Comparison of ENCODE assay signal across 7 mouse cellular contexts in the genomic region with DNA sequence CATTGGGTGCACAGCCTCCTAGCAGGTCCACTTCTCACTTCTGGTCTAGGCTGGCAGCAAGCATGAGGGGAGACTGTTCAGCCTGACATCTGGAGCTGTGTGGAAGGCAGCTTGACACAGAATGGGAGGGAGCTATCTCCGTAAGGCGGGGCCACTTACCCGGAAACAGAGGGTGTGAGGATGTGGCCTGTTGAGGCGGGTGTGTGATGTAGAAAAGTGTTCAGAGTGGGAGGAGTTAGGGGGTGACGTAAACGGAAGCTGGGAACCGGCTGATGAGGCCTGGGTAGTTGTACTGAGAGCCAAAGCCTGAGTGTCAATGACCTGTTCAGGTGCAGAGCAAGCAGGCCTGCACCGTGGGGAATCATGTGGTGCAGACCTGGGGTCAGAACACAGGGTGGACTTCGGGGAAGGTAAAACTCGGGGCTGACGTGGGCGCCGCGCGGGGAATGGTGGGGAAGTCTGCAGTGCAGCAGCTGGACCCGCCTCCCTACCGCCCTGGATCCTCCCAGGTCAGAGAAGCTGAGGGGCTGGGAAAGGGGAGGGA. TPM values are rescaled to one million over a fixed set of nuclear protein-coding genes. Genes with fewer than 3 reads are reported as not detected.
DNase-seq lines count a peak whose midpoint lies in the region; ATAC-seq lines count a peak whose summit lies in the region.
"Not testable (repeated sequence)": the region's sequence is repeated elsewhere in the genome, so short reads cannot be mapped to it uniquely, and the experiment has no call there.

A gene (plus strand): TSS at position 261 of the 544 bp plus-strand sequence.

- not testable (repeated sequence) for H3K36me3 ChIP-seq in intestine, embryonic 15.5 days; midbrain, embryonic 10.5 days

- WGBS in intestine, embryonic 15.5 days: under 1% methylated on average over 17 of the region's 17 CpGs
- under 1% methylated on average over 17 of the region's 17 CpGs for WGBS in midbrain, embryonic 10.5 days

- H3K9ac ChIP-seq in intestine, embryonic 15.5 days: peak within 1 kb of the TSS; percentile 45

- peak within 1 kb of the TSS; percentile 47 for H3K4me3 ChIP-seq in intestine, embryonic 15.5 days (replicated peaks)
- peak within 1 kb of the TSS; percentile 56 for H3K4me3 ChIP-seq in midbrain, embryonic 10.5 days

- peak; percentile 89 for DNase-seq in adrenal gland, adult 2 months
- DNase-seq in embryo, embryonic 11.5 days (ENCODE audit: low read depth, low spot score): peak; percentile 80
- peak; percentile 53 to 63 for DNase-seq in gastrocnemius, postnatal 36 days
- DNase-seq in left cerebral cortex, postnatal 25 days (ENCODE audit: low spot score in 2 of 2): peak; percentile 62 to 82
- peak; percentile 81 for DNase-seq in midbrain, embryonic 10.5 days (ENCODE audit: low spot score)
- peak; percentile 55 for DNase-seq in right cerebral cortex, postnatal 4 days

- H3K27me3 ChIP-seq in intestine, embryonic 15.5 days (replicated peaks); midbrain, embryonic 10.5 days (ENCODE audit: low read depth, poor library complexity, severe bottlenecking): not testable (repeated sequence)

- not testable (repeated sequence) for H3K9me3 ChIP-seq in intestine, embryonic 15.5 days; midbrain, embryonic 10.5 days (replicated peaks)

- H3K27ac ChIP-seq in intestine, embryonic 15.5 days: peak within 1 kb of the TSS; percentile 61
- H3K27ac ChIP-seq in midbrain, embryonic 10.5 days (replicated peaks): peak within 1 kb of the TSS; percentile 79

- H3K4me1 ChIP-seq in intestine, embryonic 15.5 days (replicated peaks); midbrain, embryonic 10.5 days: not testable (repeated sequence)

- peak; percentile 100 for ATAC-seq in intestine, embryonic 15.5 days

- intact Hi-C loops in gastrocnemius, postnatal 36 days (cut with DNase I); left cerebral cortex, postnatal 25 days (cut with DNase I): not testable (repeated sequence)

- H3K4me2 ChIP-seq in intestine, embryonic 15.5 days (replicated peaks): peak within 1 kb of the TSS; percentile 56

RNA-seq across cellular contexts. Expression of the gene that starts here (rescaled TPM):
- total RNA-seq in adrenal gland, adult 2 months (2021): 1 to 10 TPM; 4.3 to 7.5 TPM
- 0.28 and 0.48 TPM in 2 replicates for polyA plus RNA-seq in adrenal gland, adult 2 months (2012; rRNA removed)
- 1 to 10 TPM; 1.1 to 1.5 TPM for total RNA-seq in gastrocnemius, postnatal 36 days (2021)
- 3.7 and 4.1 TPM in 2 replicates for polyA plus RNA-seq in intestine, embryonic 15.5 days (2015; fragmentation: Nextera tagmentation; extraction: Ambion mirVana)
- 10 to 100 TPM; 10.9 to 13.8 TPM for total RNA-seq in left cerebral cortex, postnatal 25 days (2021)
- 5.7 and 6.9 TPM in 2 replicates for polyA plus RNA-seq in midbrain, embryonic 10.5 days (2016; fragmentation: Nextera tagmentation; extraction: Ambion mirVana)

Comparison
In these comparisons a context has a peak if more than half of its experiments do, and no peak if none do; other contexts are left out.
1. Peak in every context shown above with its lines: DNase-seq, ATAC-seq, H3K4me3 ChIP-seq and H3K27ac ChIP-seq.